Mouse (Mus musculus) erythroblast, embryonic 14.5 days (primary cell): Measurements from ENCODE around the gene Klhl9.

Source experiments
- GATA1 ChIP-seq: IDR thresholded peaks from 2 replicates; pipeline ENCODE4 v1.6.1; 2012; ENCODE audit warnings: low read length, inconsistent platforms, mixed read lengths
- TAL1 ChIP-seq: IDR thresholded peaks from 3 replicates; pipeline ENCODE4 v1.6.1; 2012; ENCODE audit warnings: low read length, inconsistent platforms, mixed read lengths

DNA sequence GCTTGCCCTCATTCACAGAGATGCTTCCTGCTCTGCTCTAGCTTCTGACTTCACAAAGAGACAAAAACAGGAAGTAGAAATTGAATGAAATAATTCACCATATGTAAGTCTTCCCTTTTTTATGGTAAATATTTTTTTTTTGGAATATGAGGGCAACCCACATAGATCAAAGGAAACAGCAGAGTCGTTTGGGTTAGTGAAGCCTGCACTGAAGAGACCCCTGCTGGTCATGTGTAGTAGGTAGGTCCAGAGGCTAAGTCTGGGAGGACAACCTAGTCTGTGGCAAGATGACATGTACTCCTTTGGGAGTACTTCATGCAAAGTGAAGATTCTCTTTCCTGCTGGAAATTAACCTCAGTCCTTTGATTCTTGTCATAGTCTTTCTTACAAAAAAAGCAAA lies 5.1 kb upstream of the Klhl9 start:
- no peak for TF ChIP-seq TAL1
- TF ChIP-seq GATA1, result no peak
